Mouse (Mus musculus): ENCODE measurements around the gene Akr1b7.

DNA sequence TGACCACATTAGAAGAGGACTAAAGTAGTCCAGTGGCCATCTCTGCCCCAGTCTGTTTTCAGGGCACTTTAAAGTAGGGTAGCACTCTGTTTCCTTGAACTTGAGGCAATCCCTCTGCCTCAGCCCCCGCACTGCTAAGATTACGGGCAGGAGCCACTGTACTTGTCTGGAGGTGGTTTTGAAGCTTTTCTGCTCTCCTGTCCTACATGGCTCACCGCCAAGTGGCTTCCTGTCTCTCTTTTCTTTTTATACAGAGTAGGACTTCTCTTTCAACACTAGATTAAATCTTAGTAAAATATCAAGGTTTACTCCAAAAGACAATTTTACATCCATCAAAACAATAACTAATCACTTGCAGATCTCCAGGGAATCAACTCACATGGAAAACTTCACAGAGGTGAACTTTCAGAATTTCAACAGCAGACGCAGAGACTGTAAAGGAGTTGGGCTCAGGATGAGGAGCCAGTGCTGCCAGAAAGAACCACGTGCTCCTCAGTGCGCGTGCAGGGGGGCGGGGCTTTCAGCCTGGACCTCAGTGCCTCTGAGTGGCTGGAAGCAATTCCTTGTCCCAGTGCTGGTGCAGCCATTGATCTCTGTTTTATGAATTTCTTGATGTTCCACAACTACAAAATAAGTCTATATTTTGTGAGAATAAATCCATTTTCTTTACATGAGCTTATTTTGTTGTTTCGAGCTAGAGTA is 29.6 kb downstream of the Akr1b7 start:
- TF ChIP-seq GATA1 (IDR thresholded peaks at IDR 0.05; ENCODE audit: low read length), result no peak
- no peak for TF ChIP-seq TAL1 (IDR thresholded peaks at IDR 0.05; ENCODE audit: low read length)
